Mouse (Mus musculus) ovary, adult 18-20 months (tissue): ENCODE results near the gene Hivep2.
A peak's percentile ranks its signal among the peaks of the same experiment; 100 is the strongest.

Experiments
- DNase-seq: peaks from one replicate; pipeline ENCODE4 v3.0.0; 2022; ENCODE audit warnings: low spot score, mixed read lengths

The Hivep2 gene

DNA sequence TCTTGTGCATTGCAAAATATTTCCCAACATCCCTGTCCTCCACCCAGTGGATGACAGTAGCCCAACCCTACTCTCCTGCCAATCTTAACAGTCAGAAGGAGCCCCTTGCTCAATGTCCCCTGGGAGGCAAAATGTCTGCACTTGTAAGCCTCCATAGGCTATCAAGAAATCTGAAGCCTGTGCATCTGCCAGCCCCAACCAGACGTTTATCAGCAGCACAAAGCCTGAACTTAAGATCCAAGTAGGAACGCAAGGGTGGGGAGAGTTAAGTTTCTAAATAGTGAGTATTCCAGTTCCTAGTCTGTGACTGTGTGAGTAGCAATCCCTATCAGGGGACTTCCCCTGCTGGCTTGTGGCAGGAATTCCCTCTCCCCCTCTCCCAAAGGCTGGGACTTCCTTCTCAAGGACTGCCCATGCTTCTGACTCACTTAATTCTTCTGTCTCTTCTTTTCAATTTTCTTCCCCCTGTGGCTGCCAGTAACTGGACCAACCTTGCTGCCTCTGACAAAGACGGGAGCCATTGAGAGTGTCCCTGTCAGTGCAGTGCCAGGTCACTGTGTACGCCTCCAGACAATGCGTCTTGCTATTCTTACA, 82.5 kb downstream of the Hivep2 start:
- DNase-seq, result peak; percentile 29

DNA sequence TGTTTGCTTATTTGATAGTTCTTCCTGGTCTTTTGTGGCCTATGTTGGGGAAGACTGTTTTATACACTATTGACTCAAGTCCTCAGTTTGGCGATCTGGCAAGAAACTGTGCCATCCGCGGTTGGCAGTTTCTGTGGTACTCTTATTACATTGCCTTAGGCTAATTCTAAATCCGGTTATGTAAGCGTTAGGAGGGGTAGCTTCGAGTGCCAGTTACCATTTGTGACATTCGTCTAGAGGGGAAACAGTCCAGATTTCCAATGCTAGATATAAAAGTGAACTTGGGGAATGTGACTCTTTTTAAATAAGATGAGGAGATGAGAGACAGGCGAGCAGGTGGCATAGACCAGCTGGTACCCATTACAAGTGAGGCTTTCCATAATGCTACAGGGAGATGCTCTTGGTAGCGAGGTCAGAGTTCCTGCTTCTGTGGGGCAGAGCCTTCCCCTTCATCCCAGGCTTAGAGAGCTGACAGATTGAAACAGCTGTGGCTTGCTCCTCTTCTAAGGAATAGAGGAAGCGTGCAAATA, 83.1 kb downstream of the Hivep2 start:
- no peak for DNase-seq

DNA sequence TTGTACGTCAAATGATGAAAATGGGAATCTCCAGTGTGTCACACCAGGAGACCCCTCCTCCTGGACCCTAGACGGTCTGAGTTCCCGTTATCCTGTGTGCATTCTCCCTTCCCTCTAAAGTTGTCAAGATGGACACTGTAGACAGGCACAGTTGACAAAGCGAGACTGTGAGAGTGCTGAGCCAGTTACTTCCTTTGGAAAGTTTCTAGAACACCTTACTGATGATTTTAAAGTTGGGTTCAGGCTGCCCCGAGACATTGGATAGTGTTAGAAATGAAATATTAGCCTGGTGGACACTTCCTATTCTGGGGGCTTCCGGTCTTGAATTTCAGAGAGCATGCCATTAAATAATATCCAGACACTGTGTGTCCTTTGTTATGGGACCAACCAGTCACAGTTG, 83.8 kb downstream of the Hivep2 start:
- no peak for DNase-seq

DNA sequence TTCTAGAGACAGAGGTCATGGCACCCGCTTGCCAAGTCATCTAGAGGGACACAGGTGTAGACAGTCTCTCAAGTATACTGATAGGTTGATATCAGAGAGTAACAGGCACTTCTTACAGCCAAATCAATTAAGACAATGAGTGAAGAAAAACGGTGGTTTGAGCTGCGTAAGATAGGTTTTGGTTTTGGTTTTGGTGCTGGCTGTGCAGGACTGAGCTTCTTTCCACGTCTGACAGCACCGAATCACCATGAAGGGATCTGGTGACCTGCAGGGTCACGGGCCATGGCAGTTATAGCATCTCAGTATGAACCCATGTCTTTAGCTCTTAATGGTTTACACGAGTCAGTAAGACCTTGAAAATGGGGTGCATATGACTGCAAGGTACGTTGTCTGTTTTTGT, 84.7 kb downstream of the Hivep2 start:
- no peak for DNase-seq

DNA sequence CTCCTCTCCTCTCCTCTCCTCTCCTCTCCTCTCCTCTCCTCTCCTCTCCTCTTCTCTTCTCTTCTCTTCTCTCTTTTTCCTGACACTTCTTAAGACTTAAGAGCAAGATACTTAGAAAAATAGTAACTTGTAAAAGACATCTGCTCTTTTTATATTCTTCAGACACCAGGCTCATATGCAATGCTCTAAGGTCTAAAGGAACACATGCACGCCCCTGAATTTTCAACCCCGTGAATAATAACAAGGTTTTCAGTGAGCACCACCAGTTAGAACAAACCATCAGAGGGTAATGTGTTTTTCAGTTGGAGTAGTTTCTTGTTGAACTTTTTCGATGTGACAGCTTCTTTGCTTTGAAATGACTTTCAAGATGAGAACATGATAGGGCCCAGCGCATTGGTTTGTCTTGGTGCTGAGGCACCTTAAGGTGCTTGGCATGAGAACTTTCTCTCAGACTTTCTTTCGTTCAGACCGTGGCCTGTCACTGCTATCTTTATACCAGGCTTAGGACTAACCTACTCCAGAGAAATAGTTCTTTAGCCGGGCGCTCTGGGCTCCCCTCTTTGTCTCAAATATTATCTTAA, 86.3 kb downstream of the Hivep2 start:
- DNase-seq, result no peak

DNA sequence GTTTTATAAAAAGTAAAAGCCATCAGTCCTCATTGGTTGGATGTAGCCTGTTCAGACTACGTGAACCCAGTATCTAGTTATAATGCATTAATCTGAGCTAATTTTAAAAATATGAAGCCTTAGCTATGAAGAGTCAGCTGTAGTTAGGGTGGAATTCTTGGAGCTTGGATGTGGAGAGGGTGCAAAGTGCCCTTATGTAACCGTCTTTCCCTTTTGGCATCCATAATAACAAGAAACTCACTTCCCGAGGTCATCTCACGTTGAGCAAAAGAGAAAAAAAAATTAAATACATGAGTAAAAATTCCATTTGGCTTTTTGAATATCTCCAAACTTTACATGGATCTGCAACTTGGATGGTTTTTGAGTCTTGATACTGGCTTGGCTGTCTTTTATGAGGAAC, 89.0 kb downstream of the Hivep2 start:
- no peak for DNase-seq

DNA sequence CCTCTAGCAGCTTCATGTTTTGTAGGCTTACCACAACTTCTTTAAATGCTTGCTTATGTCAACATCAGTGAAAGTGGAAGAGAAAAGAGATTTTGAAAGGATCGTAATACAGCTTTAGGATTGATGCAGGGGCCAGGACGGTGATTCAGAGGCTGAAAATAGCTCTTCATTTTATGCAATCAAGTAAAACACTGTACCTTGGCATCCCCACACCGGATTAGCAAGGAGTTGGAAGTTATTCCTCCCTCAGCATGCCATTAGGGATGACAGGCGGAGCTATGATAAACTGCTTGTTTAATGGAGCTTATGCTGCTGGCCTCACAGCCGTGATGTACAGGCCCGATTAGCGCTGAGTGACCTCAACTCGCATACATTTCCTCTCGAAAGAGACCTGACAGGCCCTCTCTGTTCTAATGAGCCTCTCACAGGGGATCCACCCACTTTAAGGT, 89.7 kb downstream of the Hivep2 start:
- no peak for DNase-seq

DNA sequence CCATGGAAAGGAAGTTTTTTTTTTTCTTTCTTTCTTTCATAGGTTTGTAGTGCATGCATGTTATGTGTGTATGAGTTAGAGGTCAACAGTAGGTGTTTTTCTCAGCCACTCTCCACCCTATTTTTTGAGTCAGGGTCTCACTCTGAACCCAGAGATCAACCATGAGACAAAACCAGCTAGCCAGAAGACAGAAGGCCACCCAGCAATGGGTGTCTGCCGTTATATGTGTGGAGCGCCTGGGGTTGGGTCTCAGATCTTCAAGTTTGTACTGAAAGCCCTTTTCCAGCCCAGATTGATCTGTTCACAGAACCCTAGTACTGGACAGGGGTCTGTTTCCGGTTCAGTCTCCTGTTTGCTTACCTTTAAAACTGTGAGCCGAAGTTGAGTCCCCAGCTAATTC, 90.2 kb downstream of the Hivep2 start:
- DNase-seq, result no peak

DNA sequence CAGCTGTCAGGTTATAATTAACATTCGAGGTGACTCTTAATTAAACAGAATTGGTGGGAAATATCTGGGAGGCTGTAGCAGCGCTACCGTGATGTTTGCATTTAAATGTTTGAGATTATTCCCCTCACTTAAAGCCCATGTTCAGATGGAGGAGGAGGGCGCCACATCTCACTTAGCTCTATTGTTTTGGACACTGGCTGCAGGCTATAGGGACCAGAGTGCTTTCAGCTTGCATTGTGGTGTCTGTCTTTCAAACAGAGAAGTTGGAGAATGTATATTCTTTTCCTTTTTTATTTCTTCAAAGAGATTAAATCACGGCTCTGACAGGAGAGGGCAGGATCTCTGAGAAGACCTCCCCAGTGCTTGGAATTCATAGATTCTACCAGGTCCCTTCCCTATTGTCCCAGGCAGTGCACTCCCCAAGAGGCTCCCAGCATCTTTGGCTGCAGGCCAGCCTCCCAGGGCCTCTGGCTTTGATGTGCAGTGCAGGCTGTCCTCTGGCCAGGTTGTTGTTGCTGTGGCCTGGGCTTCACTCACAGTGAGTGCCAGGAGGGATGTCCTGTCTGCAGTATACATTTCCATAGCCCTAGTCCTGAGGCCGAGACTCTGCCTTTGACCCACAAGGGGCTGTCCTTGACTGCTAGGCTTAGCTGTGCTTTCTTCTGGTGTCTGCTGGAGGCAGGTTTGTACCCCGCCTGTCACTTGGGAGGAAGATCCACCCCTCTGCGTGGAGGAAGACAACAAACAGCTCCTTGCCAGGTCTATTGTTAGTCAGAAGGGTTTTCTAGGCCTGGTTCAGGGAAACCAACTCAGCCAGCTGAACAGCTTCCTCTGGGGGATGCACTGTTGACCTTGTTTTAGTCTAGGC, 90.9 kb downstream of the Hivep2 start:
- peak; percentile 67 for DNase-seq

DNA sequence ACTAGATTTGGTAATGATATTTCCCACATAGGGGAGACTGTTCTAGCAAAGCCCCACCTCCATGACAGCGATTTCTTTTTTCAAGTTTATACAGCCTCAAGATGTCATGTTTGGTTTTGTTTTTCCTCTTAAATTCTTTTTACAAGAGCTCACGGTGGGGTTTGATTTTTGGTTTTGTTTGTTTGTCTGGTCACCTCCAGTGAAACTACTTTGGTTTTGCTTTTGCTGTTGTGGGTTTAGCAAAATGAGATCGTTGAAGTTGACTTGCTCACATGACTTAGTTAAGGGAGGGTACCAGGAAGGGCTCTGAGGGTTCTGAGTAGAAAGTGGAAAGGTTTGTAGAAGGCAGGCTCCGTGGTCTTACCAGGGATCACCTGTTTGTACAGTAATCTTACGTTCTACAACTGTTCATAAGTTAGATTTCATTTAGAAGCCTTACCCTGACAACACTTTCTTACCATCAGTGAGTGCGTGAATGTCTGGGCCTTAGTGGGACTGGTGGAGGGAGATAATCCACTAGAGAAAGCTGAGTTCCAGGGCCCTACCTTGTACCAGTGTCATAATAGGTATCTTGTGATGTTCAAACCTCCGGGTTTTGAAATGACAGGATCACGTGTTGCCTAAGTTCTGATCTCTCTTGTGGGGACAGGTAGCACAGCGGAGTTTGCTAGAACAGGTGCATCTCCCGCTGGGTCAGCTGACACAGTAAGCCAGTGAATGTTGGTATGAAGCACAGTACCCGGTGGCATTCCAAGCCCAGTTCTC, 92.1 kb downstream of the Hivep2 start:
- DNase-seq, result no peak

DNA sequence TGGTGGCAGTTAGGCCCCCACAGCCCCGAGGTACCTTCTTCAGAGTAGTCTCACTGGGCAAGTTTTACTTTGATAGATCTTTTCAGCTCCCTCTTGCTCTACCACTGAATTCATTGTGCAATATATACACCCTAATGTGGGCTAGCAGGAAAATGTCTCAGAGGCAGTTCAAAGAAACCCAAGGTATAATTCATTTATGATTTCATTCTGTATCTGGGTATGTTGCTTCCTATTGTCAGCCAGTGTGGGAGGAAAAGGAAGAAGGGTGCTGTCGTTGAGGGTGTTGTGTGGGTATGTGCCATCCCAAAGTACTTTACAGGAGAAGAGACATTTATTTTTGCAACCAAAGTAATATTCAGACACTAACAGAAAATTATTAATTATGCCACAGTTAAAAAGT, 92.9 kb downstream of the Hivep2 start:
- no peak for DNase-seq

DNA sequence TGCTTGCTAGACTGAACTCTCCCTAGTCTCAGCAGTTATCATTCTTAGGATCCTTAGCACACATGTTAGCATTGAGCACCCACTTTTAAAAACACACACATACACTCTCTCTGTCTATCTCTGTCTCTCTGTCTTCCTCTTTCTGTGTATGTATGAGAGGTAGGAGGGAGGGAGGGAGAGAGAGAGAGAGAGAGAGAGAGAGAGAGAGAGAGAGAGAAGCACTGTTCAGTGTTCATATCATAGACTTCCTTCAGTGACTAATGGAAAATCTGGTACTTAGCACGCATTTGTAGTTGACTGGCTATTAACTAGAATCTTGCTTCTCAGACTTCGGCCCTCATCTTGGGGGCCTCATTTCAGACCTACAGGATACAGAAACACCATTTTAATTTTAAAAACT, 93.7 kb downstream of the Hivep2 start:
- no peak for DNase-seq

DNA sequence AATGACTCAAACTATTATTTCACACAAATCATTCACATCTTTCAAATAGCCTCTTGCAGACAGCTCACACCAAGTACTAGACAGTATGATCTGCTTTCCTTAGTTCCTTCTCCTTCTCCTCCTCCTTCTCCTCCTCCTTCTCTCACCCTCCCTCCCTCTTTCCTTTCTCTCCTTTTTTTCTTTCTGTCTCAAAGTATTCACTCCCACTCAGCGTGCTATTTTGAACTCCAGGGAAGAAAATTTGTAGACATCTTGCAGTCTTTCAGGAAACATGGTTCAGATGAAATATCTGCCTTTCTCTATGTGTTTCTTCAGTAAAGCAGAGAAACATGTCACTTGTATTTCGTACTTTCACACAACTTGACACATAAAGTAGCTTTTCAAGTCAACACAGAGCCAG, 94.4 kb downstream of the Hivep2 start:
- DNase-seq, result no peak

DNA sequence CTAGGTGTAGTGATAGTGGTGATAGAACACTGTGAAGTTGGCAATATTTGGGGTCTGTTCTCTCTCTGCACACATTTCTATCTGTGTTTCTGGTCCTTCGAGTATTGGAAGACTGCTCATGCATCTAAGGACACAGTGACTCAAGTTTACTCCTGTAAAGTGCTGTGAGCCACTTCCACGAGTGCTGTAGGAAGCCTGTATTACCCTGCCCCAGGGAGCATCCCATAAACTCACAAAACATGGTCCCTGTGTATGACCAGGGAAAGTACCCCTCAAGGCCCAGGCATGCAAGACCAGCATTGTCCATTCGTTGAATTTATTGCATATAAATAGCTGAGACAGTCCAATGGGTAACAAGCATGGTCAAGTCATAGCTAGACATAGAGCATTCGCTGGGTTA, 97.4 kb downstream of the Hivep2 start:
- DNase-seq, result no peak

DNA sequence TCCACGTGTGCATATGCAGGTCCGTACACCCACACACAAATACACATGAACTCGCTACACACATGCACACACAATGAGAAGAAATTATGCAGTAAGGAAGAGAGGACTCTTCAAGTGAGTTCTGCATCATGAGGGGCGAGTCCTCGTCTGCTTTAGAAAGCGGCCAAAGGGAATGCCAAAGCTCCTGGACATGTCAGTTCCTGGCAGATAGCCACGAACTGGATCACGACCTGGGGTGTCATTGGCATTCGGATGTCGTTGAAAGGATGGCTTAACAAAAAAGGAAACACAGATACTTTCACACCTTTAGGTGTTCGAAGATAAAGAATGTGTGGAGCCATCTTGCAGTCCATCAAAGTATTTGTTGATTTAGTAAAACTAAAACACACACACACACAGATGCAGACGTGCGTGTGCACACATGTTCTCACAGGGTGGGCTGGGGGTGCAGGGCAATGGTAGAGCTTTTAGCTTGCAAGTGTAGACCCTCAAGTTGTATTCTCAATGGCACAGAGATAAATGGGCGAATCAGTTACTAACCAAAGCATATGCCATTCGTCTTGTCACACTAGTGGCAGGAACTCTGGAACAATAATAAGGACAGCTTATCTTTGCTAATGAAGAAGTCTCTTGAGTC, 99.0 kb downstream of the Hivep2 start:
- no peak for DNase-seq

DNA sequence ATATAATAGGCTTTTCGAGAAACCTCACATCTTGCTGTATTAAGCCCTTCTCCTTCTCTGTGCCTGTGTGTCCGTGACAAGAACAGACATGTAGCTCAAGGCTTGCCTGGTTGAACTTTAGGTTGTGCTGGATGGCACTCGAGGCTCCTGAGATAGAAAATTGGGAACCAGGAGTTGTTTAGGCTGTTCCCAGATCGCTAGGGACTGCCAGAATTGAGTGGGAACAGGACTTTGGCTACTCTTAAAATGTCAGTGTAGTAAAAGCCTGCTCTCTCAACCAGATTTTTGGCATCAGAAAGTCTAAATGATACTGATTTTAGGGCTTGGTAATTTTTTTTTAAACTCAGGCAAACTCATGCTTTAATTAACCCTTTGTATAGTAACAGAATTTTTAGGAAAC, 101.9 kb downstream of the Hivep2 start:
- DNase-seq, result no peak

DNA sequence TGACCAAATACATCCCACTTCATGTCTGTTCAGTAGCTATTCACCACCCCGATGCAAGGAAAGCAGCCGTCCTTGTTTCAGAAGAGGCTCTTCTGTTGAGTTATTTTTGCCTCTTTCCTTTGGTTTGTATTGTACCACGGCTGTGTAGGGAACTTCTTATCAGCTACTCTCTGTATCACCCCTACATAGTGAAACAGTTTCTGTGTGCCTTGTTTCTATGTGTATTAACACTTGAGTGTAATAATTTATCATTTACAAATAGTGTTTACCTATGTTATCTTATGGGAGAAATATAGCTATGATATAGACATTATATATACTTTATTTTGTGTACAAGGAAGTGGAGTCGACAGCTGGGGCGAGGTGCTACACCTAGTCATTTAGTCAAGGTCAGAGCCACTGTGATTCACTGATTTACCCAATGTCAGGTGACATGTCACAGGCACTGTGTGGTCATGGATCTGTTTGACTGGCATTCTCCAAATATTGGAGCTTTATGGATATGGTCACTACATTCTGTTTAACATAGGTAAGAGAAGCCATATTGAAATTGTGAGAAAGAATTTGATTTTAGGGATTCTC, 104.7 kb downstream of the Hivep2 start:
- DNase-seq, result no peak

DNA sequence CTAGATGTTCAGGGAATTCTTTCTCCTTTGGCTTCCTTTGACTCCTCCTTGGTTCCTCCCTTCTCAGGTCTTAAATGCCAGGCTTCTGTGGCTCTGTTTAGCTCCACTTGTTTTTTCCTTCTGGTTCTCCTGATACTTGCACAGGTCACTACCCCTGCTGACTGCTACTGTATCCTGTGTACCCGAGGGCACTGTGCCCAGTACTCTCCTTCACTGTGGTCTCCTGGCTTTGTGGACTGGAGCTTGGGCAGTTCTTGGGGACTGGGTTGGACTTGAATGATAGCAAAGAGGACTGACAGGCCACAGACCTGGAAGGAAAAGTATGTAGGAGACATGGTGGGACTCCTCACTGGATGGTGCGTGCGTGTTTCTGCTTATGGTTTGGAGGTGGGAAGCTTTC, 106.6 kb downstream of the Hivep2 start:
- no peak for DNase-seq

DNA sequence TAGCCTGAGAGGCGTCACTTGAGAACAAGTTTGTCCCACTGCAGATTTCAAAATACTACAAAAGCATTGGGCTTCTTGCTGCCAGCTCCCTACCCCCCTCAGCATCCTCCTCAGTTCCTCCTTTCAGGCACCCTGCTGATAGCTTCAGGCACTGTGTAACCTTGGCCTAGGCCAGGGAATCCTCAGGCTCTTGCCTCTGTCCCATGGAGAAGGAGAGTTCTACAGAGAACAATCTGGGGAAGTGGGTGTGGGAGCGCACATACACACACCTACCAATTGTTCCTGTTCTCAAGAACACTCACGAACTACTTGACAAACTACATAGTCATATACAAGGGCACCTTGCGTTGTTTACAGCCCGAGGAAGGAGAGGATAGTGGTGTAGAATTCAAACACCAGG, 109.9 kb downstream of the Hivep2 start:
- no peak for DNase-seq

DNA sequence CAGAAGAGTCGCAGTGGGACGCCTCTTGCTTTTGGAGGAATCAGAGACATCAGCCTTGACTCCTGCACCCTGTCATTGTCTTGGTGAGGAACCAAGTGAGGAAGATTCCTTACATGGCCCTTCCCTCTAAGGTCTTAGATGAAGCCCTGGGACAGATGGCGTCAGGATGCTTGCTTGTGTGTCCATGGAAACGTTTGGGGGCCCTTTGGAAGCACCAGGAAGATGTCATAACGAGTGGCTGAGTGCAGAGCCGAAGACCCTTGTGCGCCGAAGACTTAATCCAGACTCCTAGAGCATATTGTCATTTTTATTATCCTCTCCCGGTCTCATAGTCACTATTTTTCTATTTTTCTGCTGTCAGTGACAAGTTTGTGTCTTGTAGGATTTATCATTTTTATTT, 111.0 kb downstream of the Hivep2 start:
- DNase-seq, result no peak

DNA sequence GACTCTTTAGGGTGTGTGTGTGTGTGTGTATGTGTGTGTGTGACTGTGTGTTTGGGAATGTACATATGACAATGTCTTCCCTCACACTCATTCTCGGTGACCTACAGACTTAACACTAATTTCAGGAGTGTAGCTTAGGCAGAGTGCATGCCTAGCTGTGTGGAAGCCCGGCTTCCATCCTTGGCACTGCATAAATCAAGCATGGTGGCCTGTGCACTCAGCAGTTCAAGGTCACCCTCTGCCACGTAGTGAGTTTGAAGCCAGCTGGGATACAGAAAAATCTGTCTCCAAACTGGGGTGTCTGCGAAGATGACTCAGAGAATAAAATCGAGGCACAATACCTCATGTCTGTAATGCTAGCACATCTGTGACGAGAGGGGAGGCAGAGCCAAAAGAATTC, 115.0 kb downstream of the Hivep2 start:
- DNase-seq, result no peak

DNA sequence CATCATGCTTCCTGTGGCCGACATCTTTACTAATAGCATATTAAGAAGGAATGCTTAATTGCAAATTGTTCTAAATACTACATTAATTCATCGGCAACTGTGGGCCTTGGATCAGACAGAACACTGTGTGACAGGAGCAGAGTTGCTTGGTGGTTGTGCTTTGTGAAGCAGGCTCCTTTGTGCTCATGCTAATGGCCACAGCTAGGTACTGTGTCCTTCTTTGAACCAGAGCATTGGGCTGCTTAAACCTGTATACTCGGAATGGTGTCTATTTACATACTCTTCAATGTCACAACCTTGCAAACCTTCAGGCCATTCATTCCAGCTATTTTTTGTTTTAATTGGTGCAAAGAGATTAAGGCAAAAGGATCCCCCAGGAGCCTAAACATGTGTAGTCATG, 115.9 kb downstream of the Hivep2 start:
- DNase-seq, result no peak
